Mouse (Mus musculus) kidney, postnatal 0 days (tissue): ENCODE results near the gene Adamts17. TPM values are rescaled to one million over a fixed set of nuclear protein-coding genes. Genes with fewer than 3 reads are reported as not detected.

Experiments
- ATAC-seq: fragments of 200-750 bp; cut with Nextera tagmentation; replicated peaks from 2 replicates; pipeline ENCODE4 v1.8.0; 2017; ENCODE audit warnings: low read depth, moderate number of reproducible peaks, moderate TSS enrichment, moderate library complexity; ENCODE audit not compliant: low FRiP score
- DNase-seq: peaks from one replicate; pipeline ENCODE4 v3.0.0-alpha.2; 2016; ENCODE audit warnings: low spot score
- H3K27ac ChIP-seq: fragments of 300-500 bp; sonication (generic); 2 replicates; pipeline ENCODE4 v1.5.1; 2014; ENCODE audit warnings: mild to moderate bottlenecking
- H3K27me3 ChIP-seq: fragments of 300-500 bp; sonication (generic); 2 replicates; pipeline ENCODE4 v1.6.1; 2014; ENCODE audit warnings: low read length, mixed read lengths; ENCODE audit not compliant: insufficient read depth
- H3K36me3 ChIP-seq: fragments of 300-500 bp; sonication (generic); 2 replicates; pipeline ENCODE4 v1.6.1; 2014; ENCODE audit warnings: low read length, mixed read lengths; ENCODE audit not compliant: insufficient read depth
- H3K4me1 ChIP-seq: fragments of 300-500 bp; sonication (generic); replicated peaks from 2 replicates; pipeline ENCODE4 v1.6.1; 2014; ENCODE audit warnings: antibody characterized with exemption, low read length, mixed read lengths; ENCODE audit not compliant: insufficient read depth
- H3K4me2 ChIP-seq: fragments of 300-500 bp; sonication (generic); 2 replicates; pipeline ENCODE4 v1.6.1; 2014; ENCODE audit warnings: mild to moderate bottlenecking, low read length, moderate library complexity, mixed read lengths
- H3K4me3 ChIP-seq: fragments of 300-500 bp; sonication (generic); replicated peaks from 2 replicates; pipeline ENCODE4 v1.5.1; 2014; ENCODE audit warnings: low read depth, low read length
- H3K9ac ChIP-seq: fragments of 300-500 bp; sonication (generic); 2 replicates; pipeline ENCODE4 v1.6.1; 2014; ENCODE audit warnings: low read depth, low read length
- H3K9me3 ChIP-seq: fragments of 300-500 bp; sonication (generic); replicated peaks from 2 replicates; pipeline ENCODE4 v1.6.1; 2016; ENCODE audit warnings: low read length, inconsistent platforms, mixed read lengths
- CTCF ChIP-seq: IDR thresholded peaks from 2 replicates; pipeline ENCODE4 v1.5.1; 2016; ENCODE audit warnings: antibody characterized with exemption, low read depth, mild to moderate bottlenecking, moderate library complexity
- WGBS: fragments of 180-500 bp; shearing (Covaris S2); extraction: QIAGEN DNeasy Blood & Tissue Kit; methylation state at CpG from one replicate; pipeline ENCODE4 v1.1.7; 2014; 5-methylcytosine and 5-hydroxymethylcytosine counted together
- polyA plus RNA-seq: library from polyadenylated mRNA; unstranded; fragments of >200 nt; fragmentation: Nextera tagmentation; extraction: Ambion mirVana; gene quantifications from 2 replicates; pipeline ENCODE4 v1.2.1, GENCODE M21; 2015

Adamts17 gene
- polyA plus RNA-seq, 1 experiment from 2014 or later, result 3.1 TPM

DNA sequence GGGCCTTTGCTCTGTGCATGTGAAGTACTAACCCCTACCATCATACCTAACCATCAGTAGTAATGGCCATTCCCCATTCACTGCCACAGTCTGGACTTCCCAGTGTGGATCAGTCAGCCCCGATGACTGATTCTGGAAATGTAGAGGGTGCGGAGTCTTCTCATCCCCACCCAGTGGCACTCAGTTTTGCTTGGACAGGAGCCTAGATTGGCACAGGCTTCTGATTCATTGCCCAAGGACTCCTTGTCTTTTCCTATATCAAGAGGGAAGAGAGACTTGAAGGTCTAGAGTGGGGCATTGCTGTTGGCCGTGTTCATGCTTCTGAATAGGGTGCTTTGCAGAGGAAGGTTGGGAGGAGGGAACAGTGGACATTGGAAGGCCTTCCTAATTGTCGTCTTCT lies 148.1 kb downstream of the Adamts17 start:
- Histone ChIP-seq H3K27me3 (no peaks in the 10 kb centered on the region), H3K9ac (no peak overlapping the region), H3K4me1 (no peaks in the 10 kb centered on the region), H3K36me3 (no peaks in the 10 kb centered on the region), H3K27ac (no peak overlapping the region), H3K9me3 (no peaks in the 10 kb centered on the region), H3K4me2 (no peak overlapping the region), H3K4me3 (no peak overlapping the region)
- WGBS, result 95% methylated on average over 4 of the region's 4 CpGs
- DNase-seq (no peak), ATAC-seq (no peak)
- no peak for TF ChIP-seq CTCF

DNA sequence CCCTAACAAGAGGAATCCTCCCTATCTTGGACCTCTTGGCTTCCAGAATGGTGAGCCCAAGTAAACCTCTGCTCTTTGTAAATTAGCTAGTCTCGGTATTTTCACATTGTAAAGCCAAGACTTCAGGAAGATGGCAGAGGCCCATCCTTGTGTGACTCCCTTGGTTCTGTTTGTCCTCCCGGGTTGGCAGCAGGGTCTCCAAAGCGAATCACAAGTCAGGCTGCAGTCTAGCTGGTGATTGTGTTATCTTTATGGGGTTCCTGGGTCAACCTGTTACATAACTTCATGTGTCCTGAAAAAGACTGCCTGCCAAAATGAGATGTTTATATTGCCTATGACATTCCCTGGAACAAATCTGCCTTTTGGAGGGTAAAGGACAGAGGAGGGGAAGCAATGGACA lies 148.9 kb downstream of the Adamts17 start:
- 81% methylated on average over 3 of the region's 3 CpGs for WGBS
- ATAC-seq (no peak), DNase-seq (no peak)
- Histone ChIP-seq H3K27me3 (no peaks in the 10 kb centered on the region), H3K4me2 (no peak overlapping the region), H3K36me3 (no peaks in the 10 kb centered on the region), H3K4me1 (no peaks in the 10 kb centered on the region), H3K9me3 (no peaks in the 10 kb centered on the region), H3K4me3 (no peak overlapping the region), H3K9ac (no peak overlapping the region), H3K27ac (no peak overlapping the region)
- no peak for TF ChIP-seq CTCF

DNA sequence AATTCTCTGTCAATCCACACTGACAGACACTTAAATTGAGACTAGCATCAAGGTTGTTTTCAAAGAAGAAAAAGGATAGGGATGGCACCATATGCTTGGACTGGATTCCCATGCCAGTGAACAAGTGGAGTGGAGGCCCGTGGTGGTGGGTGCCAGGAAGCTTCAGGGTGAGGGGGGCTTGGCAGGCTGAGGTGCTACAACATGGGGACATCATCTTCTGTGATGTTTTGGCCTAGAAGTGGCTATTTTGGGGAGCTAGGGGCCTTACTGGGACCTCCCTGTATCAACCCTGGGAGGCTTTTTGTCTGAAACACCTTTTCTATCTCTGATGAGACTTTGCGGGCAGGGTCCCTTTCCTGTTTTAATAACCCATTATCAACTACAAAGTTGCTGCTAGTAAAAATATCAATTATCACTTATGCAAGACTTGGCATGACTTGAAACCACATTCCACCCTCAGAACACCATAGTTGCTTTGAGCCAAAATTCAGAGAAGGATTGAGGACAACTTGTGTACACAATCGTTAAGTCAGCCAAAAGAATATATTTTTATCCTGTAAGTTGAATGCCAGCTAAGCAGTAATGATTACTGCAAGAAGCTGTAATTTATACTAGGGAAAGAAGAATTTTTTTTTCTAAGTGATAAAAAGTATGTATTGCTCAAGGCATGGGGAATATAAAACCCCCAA lies 150.0 kb downstream of the Adamts17 start:
- no peak for ATAC-seq
- H3K27me3 ChIP-seq, result no peaks in the 10 kb centered on the region
- DNase-seq, result no peak
- H3K27ac ChIP-seq, result no peak overlapping the region
- no peak overlapping the region for H3K4me3 ChIP-seq
- H3K36me3 ChIP-seq, result no peaks in the 10 kb centered on the region
- H3K9ac ChIP-seq, result no peak overlapping the region
- TF ChIP-seq CTCF, result no peak
- WGBS, result 77% methylated on average over 3 of the region's 3 CpGs
- H3K4me1 ChIP-seq, result no peaks in the 10 kb centered on the region
- no peaks in the 10 kb centered on the region for H3K9me3 ChIP-seq
- H3K4me2 ChIP-seq, result no peak overlapping the region

DNA sequence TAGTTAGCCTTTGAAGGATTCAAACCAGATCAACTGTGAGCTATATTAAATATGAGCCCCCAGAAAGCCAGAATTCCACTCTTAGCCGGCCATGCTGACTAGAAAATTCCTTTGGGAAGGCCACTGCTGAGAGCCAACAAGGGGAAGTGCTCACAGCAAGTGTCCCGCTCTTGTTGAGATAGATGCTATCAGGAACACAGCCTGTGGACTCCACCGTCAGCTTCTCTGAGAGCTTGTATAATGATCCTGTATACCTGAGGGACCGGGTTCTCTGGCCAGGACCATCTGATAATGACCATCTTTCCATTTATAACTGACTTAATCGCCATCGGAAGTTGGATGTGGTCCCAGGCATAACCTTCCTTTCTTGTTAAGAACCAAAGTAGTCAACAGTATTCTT lies 159.3 kb downstream of the Adamts17 start:
- DNase-seq (no peak), ATAC-seq (no peak)
- TF ChIP-seq CTCF, result no peak
- no peak overlapping the region for H3K4me2 ChIP-seq
- no peaks in the 10 kb centered on the region for H3K27me3 ChIP-seq
- no peak overlapping the region for H3K9ac ChIP-seq
- no peaks in the 10 kb centered on the region for H3K4me1 ChIP-seq
- H3K36me3 ChIP-seq, result no peaks in the 10 kb centered on the region
- no peaks in the 10 kb centered on the region for H3K9me3 ChIP-seq
- no peak overlapping the region for H3K27ac ChIP-seq
- no peak overlapping the region for H3K4me3 ChIP-seq
- 82% methylated on average over 6 of the region's 6 CpGs for WGBS

DNA sequence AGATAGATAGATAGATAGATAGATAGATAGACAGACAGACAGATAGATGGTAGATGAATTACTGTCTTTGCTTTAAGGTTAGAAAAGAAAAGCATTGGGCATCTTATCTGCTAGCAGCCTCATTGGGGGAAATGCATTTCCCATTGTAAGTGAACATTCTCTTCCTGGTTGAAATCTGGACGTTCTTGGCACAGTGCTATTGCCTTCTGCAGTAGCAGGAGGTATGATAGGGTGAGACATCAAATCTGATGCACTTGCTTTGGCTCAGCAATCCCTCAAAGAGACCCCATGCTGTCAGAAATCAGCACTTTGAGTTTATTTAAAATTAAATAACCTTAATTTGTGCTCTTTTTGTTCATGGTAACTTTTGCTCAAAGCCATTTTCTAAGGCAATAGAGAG lies 164.1 kb downstream of the Adamts17 start:
- Histone ChIP-seq H3K9ac (no peak overlapping the region), H3K36me3 (no peaks in the 10 kb centered on the region), H3K4me3 (no peak overlapping the region), H3K27ac (no peak overlapping the region), H3K27me3 (no peaks in the 10 kb centered on the region), H3K9me3 (no peaks in the 10 kb centered on the region), H3K4me1 (no peaks in the 10 kb centered on the region), H3K4me2 (no peak overlapping the region)
- ATAC-seq (no peak), DNase-seq (no peak)
- 59% methylated on average over 1 of the region's 1 CpGs for WGBS
- no peak for TF ChIP-seq CTCF

DNA sequence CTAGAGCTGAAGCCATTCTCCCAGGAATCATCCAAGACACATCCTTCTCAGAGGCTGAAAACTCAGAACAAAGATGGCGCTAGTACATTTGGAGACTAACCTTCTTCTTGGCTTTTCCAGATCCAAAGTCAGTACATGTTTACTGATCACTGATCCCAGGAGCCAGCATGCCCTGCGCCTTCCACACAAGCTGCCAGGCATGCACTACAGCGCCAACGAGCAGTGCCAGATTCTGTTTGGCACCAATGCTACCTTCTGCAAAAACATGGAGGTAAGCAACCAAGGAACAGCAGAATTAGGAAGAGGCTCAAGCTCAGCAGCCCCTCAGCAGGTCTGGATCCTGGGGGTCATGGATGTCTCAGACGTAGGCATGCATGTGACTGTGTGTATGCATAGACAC lies 164.7 kb downstream of the Adamts17 start:
- Histone ChIP-seq H3K27ac (no peak overlapping the region), H3K4me3 (no peak overlapping the region), H3K27me3 (no peaks in the 10 kb centered on the region), H3K36me3 (no peaks in the 10 kb centered on the region), H3K9ac (no peak overlapping the region), H3K9me3 (no peaks in the 10 kb centered on the region), H3K4me1 (no peaks in the 10 kb centered on the region), H3K4me2 (no peak overlapping the region)
- WGBS, result 96% methylated on average over 5 of the region's 5 CpGs
- DNase-seq (no peak), ATAC-seq (no peak)
- no peak for TF ChIP-seq CTCF

DNA sequence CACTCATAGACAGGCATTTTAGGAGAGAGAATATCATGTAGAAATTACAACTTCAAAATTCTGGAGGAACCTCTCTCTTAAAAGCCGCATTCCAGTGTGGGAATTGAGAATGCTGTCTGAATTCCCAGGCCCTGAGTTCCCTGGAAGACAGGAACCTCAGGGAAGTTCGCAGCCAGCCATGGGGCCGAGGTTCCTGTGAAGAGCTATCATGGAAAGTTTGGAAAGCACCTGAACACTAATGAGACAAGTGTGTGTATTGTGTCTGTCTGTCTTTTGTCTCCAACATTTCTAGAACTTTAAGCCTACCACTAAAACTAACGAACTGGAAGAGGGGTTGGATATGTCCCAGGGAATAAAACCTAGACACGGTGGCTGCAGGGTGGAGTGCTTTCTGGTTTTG lies 170.3 kb downstream of the Adamts17 start:
- 81% methylated on average over 5 of the region's 5 CpGs for WGBS
- H3K9ac ChIP-seq, result no peak overlapping the region
- H3K9me3 ChIP-seq, result no peaks in the 10 kb centered on the region
- H3K4me1 ChIP-seq, result no peaks in the 10 kb centered on the region
- H3K27me3 ChIP-seq, result no peaks in the 10 kb centered on the region
- DNase-seq, result no peak
- no peak overlapping the region for H3K27ac ChIP-seq
- H3K4me2 ChIP-seq, result no peak overlapping the region
- ATAC-seq, result no peak
- TF ChIP-seq CTCF, result no peak
- no peak overlapping the region for H3K4me3 ChIP-seq
- H3K36me3 ChIP-seq, result no peaks in the 10 kb centered on the region
